Mouse (Mus musculus): ENCODE results near the gene Basp1. TPM values are rescaled to one million over a fixed set of nuclear protein-coding genes. Genes with fewer than 3 reads are reported as not detected.
A peak's percentile ranks its signal among the peaks of the same experiment; 100 is the strongest.

Gene Basp1
- polyA plus RNA-seq, 1 experiment from 2014 or later = 218 TPM

DNA sequence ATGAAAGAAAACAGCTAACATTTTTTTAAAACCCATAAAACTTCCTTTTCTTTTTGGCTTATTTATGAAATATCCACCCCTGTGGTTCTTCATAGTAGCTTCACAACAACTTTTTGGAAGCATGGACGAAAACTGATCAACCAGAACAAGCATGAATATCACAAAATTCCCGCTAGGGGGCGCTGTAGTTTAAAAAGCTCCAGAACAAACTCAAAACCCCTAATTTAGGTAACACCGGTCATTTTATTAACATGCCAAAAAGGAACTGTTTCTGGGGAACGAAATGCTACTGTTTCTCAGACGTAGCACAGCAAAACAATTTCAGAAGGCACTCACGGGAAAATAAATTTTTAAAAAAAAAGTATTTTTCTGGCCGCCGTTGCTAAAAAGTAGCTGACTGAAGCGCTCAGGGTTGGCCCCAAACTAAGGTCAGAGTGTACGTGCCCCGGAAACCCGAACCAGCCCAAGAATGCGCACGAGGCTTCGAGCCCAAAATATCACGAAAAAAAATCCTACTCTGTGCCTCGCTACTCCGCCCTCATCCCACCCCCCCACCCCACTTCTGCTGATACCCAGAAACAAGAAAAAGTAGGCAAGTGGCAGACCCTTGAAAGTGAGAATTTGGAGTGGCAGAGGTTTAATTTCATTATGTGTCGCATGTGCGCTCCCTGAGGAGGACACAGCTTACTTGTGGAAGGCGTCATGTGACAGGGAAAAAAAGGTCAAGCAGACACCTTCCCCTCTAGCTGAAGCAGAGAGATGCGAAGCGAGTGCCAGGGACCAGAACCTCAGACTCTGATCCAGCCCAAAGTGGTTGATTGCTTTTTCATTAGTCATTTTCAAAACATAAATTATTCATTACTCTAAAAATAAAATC lies 27.7 kb upstream of the Basp1 start:
- H3K4me3 ChIP-seq (ENCODE audit: inconsistent target) = peak overlapping the region; percentile 10; the same call in 1 of the 2 replicates
- H3K36me3 ChIP-seq (ENCODE audit: inconsistent target) = no peaks in the 10 kb centered on the region
- H3K79me2 ChIP-seq (ENCODE audit: inconsistent target) = no peaks in the 10 kb centered on the region
- 18% methylated on average over 24 of the region's 24 CpGs for WGBS (ENCODE audit: missing documents)
- H3K27ac ChIP-seq = no peak overlapping the region

DNA sequence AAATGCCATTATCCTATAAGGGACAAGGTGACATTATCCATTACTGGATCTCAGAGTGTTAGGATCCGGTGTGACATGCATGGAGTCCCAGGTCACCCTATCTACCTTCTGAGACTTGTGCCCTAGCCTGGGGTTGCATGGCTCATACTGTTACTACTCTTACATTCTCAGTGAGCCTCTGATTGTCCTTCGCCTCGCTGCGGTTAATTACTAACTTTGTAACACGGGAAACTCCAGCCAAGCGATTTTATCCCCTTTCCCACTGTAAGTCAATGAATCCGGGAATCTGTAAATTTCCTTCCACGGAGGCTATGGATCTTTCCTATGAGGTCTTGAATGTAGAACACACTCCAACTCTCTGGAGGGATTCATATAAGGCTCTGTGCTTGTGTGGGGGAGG lies 26.8 kb upstream of the Basp1 start:
- Histone ChIP-seq H3K79me2 (ENCODE audit: inconsistent target) (no peaks in the 10 kb centered on the region), H3K27ac (no peak overlapping the region), H3K4me3 (ENCODE audit: inconsistent target) (no peak overlapping the region), H3K36me3 (ENCODE audit: inconsistent target) (no peaks in the 10 kb centered on the region)
- 85% methylated on average over 6 of the region's 8 CpGs for WGBS (ENCODE audit: missing documents)

DNA sequence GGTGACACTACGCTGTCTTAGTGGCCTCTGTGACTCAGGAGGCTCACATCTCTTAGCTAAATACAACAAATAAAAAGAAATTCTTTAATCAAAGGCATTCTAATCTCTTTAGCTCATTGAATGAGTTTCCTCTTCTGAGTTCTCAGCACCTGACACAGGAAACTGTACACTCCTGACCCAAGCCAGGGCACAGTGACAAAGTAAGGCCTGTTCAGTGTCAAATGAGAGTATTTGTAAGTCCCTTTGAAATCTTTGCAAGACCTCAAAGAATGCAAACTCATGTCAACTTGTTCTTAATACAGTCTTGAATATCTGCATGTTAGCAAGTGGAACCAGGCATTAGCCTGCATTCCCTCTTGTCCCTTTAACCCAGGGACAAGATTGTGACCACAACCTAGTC lies 18.8 kb upstream of the Basp1 start:
- WGBS (ENCODE audit: missing documents) = 85% methylated on average over 1 of the region's 1 CpGs
- no peaks in the 10 kb centered on the region for H3K36me3 ChIP-seq (ENCODE audit: inconsistent target)
- no peaks in the 10 kb centered on the region for H3K79me2 ChIP-seq (ENCODE audit: inconsistent target)
- no peak overlapping the region for H3K4me3 ChIP-seq (ENCODE audit: inconsistent target)
- no peak overlapping the region for H3K27ac ChIP-seq

DNA sequence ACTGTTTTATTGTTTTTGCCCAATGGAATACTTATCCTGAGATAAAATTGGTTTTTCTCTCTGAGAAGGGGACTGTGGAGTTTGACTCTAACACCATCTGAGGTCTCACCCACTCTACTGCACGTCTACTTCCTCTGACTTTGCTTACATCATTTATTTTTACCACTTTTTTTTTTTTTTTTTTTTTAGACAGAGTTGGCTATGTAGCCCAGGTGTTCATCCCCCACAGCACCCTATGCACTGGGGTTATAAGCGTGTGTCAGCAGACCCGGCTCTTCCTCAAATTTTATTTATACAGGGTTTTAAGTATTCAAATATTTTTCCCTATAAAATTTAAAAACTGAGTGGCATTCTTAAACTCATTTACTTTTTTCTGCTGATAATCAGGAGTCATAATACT lies 16.6 kb upstream of the Basp1 start:
- no peak overlapping the region for H3K4me3 ChIP-seq (ENCODE audit: inconsistent target)
- H3K36me3 ChIP-seq (ENCODE audit: inconsistent target) = no peaks in the 10 kb centered on the region
- no peaks in the 10 kb centered on the region for H3K79me2 ChIP-seq (ENCODE audit: inconsistent target)
- 32% methylated on average over 3 of the region's 3 CpGs for WGBS (ENCODE audit: missing documents)
- no peak overlapping the region for H3K27ac ChIP-seq

DNA sequence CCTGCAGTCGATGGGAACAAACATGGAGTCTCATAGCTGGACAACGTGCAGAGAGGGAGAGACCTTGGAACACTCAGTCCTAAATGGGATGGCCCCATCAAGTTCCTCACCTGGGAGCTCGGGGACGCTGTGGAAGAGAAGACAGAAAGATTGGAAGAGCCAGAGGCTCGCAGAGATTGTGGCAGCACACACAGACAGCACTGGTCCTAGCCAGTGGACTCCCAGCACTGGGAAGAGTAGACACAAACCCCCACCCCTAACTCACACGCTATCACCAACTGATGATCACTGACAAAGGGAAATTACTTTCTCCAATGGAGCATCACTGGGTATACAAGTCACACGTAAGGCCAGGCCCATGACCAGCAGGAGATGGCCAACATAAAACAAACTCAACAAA lies 15.4 kb upstream of the Basp1 start:
- no peaks in the 10 kb centered on the region for H3K36me3 ChIP-seq (ENCODE audit: inconsistent target)
- no peak overlapping the region for H3K4me3 ChIP-seq (ENCODE audit: inconsistent target)
- WGBS (ENCODE audit: missing documents) = 93% methylated on average over 7 of the region's 7 CpGs
- no peaks in the 10 kb centered on the region for H3K79me2 ChIP-seq (ENCODE audit: inconsistent target)
- H3K27ac ChIP-seq = no peak overlapping the region

DNA sequence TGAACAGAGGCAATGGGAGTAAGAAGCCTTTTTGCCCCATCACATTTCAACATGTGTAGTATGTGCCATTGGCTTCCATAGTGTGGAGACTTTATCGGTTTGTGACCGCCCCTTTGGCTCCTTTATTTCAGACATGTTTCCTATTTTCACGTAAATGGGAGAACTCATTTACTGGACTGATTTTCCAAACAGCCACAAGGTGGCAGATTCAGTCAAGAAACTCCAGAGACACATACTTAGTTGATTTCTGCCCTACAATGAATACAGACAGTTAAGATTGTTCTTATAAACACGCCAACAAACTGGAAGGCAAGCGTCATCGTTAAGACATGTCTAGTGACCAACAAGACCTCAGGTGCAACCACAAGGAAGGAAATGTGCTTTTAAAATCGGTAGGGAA lies 15.0 kb upstream of the Basp1 start:
- Histone ChIP-seq H3K36me3 (ENCODE audit: inconsistent target) (no peaks in the 10 kb centered on the region), H3K4me3 (ENCODE audit: inconsistent target) (no peak overlapping the region), H3K27ac (no peak overlapping the region), H3K79me2 (ENCODE audit: inconsistent target) (no peaks in the 10 kb centered on the region)
- 46% methylated on average over 7 of the region's 7 CpGs for WGBS (ENCODE audit: missing documents)

DNA sequence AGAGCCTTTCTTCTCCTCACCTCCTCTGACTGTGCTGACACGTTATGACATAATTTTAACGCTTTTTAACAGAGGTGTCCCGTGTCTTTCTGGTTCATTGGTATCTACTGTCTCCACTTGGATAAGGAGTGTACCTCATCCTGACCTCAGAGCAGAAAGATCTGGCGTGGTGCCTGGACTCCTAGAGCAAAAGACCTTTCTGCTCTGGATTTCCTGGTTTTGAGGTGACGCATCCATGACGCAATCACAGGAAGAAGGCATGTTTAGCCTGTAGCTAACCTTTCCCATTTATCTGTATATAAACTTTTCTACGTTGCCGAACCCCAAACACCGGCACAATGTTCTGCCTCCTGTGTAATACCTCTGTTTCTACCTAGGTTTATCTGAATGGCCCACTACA lies 6.7 kb upstream of the Basp1 start:
- H3K79me2 ChIP-seq (ENCODE audit: inconsistent target) = no peaks in the 10 kb centered on the region
- 80% methylated on average over 9 of the region's 9 CpGs for WGBS (ENCODE audit: missing documents)
- no peaks in the 10 kb centered on the region for H3K36me3 ChIP-seq (ENCODE audit: inconsistent target)
- no peak overlapping the region for H3K27ac ChIP-seq
- H3K4me3 ChIP-seq (ENCODE audit: inconsistent target) = no peak overlapping the region

DNA sequence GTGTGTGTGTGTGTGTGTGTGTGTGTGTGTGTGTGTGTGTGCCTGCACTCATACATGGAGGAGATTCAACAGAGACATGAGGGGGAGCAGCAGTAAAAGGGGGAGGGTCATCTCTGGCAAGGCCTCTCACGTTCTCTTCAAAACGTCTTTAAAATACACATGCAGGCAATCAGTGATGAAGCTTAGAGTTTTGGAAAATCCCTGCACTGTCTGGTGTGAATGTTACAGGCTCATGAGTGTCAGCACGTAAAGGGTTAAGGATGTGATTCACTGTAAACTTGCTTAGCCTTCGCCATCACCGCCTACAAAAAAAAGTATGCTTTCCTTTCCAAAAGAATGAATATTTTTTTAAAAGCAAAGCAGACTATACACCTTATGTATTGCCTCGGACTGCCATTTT lies 2.8 kb upstream of the Basp1 start:
- Histone ChIP-seq H3K79me2 (ENCODE audit: inconsistent target) (peaks cover 19% of the 10 kb centered on the region), H3K36me3 (ENCODE audit: inconsistent target) (no peaks in the 10 kb centered on the region), H3K27ac (no peak overlapping the region), H3K4me3 (ENCODE audit: inconsistent target) (no peak overlapping the region)
- WGBS (ENCODE audit: missing documents) = 83% methylated on average over 6 of the region's 6 CpGs

DNA sequence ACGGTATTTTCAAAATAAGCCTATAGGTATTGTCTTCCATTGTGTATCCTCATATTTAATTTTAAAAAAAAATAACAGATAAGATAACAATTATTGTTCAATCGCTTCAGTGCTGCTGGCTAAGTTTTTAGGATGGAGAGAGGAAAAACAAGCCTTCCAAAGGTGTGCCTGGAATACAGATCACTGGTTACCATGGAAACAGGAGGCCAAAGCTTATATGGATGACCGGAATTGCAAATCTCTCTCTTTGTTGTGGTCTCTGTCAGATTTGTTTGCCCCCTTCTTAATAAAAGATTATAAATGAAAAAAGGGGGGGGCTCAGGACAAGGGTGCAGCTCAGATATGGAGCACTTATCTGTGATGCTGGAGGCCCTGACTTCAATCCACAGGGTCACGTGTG lies 2.4 kb upstream of the Basp1 start:
- H3K36me3 ChIP-seq (ENCODE audit: inconsistent target) = no peaks in the 10 kb centered on the region
- WGBS (ENCODE audit: missing documents) = 92% methylated on average over 3 of the region's 4 CpGs
- no peak overlapping the region for H3K27ac ChIP-seq
- H3K79me2 ChIP-seq (ENCODE audit: inconsistent target) = peaks cover 24% of the 10 kb centered on the region
- H3K4me3 ChIP-seq (ENCODE audit: inconsistent target) = no peak overlapping the region

DNA sequence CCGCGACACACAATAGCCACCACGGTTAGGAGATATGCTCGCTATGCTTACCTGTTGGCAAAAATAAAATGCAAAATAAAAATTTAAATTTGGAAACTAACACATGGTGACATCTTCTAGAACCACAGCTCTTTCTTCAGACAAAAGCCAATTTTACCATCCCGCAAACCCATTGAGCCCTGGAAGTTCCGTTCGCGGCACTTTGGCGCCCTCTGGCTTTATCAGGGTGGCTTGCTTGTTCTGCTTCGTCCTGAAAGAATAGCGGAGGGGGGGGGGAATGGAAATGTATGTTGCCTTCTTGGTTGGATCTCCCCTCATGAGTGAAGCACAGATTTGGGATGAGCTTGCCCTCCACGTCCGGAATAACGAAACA lies 1.2 kb upstream of the Basp1 start:
- Histone ChIP-seq H3K79me2 (ENCODE audit: inconsistent target) (peaks cover 36% of the 10 kb centered on the region), H3K4me3 (ENCODE audit: inconsistent target) (peak overlapping the region; percentile 20; the same call in 1 of the 2 replicates), H3K27ac (peak overlapping the region; percentile 45; the same call in 1 of the 2 replicates), H3K36me3 (ENCODE audit: inconsistent target) (no peaks in the 10 kb centered on the region)
- under 1% methylated on average over 13 of the region's 14 CpGs for WGBS (ENCODE audit: missing documents)

DNA sequence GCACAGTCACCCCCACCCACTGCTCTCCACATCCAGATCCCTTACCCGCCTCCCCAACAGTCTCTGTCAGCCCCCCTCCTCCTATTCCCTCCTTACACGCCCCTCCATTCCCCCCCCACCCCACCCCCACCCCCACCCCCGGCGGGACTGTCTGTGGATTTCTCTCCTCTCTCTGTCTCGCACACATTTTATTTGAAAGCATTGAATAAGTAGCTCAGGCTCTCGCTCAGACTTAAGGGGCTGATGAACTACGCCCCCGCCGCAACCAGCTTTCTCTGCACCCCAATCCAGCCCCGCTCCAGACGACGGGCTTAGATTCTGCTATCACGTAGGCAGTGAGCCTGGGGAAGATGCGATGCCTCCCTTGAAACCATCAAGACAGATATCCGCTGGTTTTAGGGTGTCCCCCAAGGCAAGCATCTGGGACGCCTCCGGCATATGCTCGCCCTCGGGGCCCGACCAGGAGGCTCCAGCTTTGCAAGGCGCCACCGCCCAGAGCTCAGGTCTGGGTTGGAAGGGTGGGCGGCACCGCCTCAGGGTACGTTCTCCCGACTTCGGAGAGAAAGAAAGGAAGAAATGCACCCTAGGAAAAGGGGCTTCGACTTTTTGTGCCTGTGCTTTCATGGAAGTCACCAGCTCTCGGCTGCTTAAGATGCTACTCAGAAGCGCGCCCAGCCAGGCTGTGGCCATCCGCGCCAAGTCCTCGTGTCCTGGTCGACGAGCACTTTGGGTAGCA lies 615 bp upstream of the Basp1 start:
- under 1% methylated on average over 31 of the region's 36 CpGs for WGBS (ENCODE audit: missing documents)
- H3K4me3 ChIP-seq (ENCODE audit: inconsistent target) = peak overlapping the region; percentile 20

DNA sequence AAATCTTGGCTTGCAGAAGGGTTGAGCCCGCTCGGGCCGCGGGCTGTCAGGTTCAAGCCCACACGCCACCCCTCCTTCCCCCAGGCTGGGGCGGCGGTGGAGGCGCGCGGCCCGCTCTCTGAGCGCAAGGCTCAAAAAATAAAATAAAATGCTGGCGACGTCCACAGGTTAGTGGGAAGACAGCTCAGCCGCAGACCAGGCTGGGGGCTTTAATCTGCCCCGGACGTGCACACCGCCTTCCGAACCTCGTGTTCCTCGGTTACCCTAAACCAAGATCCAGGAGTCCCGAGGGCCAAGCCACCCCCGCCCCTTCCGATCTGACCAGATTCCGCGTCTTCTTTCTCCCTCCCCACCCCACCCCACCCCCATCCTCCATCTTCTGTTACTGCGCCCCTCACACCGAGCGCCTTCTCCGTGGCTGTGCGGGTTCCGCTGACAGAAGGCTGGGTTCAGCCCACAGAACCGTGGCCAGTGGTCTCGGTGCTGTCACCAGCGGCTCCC lies 753 bp downstream of the Basp1 start:
- no peaks in the 10 kb centered on the region for H3K36me3 ChIP-seq (ENCODE audit: inconsistent target)
- peaks cover 55% of the 10 kb centered on the region for H3K79me2 ChIP-seq (ENCODE audit: inconsistent target)
- H3K27ac ChIP-seq = peak overlapping the region; percentile 57
- peak overlapping the region; percentile 76 for H3K4me3 ChIP-seq (ENCODE audit: inconsistent target)
- WGBS (ENCODE audit: missing documents) = 1% methylated on average over 25 of the region's 35 CpGs

More for the DNA sequence above, 615 bp upstream of the Basp1 start:
- Histone ChIP-seq H3K79me2 (ENCODE audit: inconsistent target) (peaks cover 41% of the 10 kb centered on the region), H3K27ac (peak overlapping the region; percentile 45), H3K36me3 (ENCODE audit: inconsistent target) (no peaks in the 10 kb centered on the region)

DNA sequence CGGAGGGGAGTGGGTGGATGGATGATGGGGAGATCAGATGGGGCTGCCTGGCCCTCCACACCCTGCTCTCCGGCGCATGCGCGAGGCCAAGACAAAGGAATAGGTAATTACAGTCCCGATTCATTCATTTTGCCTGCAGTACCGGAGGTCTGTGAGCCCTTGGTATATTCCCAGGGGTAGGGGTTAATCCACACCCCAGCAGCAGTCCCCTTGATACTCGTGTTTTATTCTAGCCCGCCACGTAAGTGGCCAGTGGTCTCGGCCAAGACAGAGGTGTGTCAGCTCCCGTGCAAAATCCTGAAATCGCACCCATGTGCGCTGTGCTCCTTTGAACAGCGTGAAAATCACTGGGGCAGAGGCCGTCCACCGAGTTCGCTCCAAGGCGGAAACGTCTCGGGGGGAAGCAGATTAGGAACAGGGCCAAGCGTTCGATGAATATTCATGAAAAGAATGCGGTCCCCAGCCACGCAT lies 1.4 kb downstream of the Basp1 start:
- Histone ChIP-seq H3K27ac (peak overlapping the region; percentile 57), H3K36me3 (ENCODE audit: inconsistent target) (no peaks in the 10 kb centered on the region), H3K4me3 (ENCODE audit: inconsistent target) (peak overlapping the region; percentile 76), H3K79me2 (ENCODE audit: inconsistent target) (peaks cover 61% of the 10 kb centered on the region)
- 2% methylated on average over 25 of the region's 25 CpGs for WGBS (ENCODE audit: missing documents)

DNA sequence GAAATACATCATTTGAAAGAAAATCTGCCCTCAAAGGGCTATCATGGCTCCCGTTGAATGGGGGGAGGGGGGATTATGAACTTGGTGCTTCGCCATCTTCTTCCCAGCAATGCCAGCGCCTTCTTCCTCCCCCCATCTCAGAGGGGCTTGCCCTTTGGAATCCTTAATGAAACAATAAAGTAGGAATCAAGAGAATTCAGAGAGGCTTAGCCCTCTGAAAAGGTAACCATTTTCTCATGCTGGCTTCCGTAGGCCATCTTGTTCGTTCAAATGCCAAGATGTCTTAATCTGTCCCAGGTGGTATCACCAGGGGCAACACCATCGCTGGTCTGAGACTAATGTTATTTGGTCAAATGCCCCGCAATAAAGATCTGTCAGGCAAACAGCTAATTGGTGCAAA lies 2.1 kb downstream of the Basp1 start:
- no peak overlapping the region for H3K27ac ChIP-seq
- H3K79me2 ChIP-seq (ENCODE audit: inconsistent target) = peaks cover 68% of the 10 kb centered on the region
- peak overlapping the region; percentile 76 for H3K4me3 ChIP-seq (ENCODE audit: inconsistent target)
- WGBS (ENCODE audit: missing documents) = 84% methylated on average over 7 of the region's 7 CpGs
- H3K36me3 ChIP-seq (ENCODE audit: inconsistent target) = no peaks in the 10 kb centered on the region

DNA sequence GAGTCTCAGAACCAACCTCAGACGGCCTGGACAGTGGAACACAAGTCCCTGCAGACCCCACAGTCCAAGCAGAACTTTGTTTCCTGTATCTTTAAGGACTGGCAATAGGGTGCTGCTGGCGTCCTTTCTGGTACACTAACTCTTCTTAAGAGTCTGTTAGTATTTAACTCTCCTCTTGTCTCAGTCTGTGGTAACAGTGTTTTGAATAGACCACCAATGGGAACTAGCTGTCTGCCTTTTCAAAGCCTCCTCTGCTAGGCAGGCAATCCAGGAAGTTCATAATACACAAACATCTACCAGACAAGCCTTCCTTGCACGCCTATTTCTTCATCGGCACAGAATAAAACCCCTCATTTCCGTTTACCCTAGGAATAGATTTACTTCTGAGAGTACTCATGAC lies 7.6 kb downstream of the Basp1 start:
- Histone ChIP-seq H3K27ac (no peak overlapping the region), H3K4me3 (ENCODE audit: inconsistent target) (no peak overlapping the region), H3K79me2 (ENCODE audit: inconsistent target) (peaks cover 100% of the 10 kb centered on the region), H3K36me3 (ENCODE audit: inconsistent target) (no peaks in the 10 kb centered on the region)
- WGBS (ENCODE audit: missing documents) = 39% methylated on average over 5 of the region's 5 CpGs

Data from macrophage (primary cell).